Mouse (Mus musculus) skeletal muscle tissue, adult 2 months (tissue): ENCODE measurements around the gene Nfkbie.

ENCODE experiments used
- DNase-seq: peaks from one replicate; pipeline ENCODE4 v3.0.0-alpha.2; 2012; ENCODE audit warnings: low read depth, low spot score

Gene Nfkbie

DNA sequence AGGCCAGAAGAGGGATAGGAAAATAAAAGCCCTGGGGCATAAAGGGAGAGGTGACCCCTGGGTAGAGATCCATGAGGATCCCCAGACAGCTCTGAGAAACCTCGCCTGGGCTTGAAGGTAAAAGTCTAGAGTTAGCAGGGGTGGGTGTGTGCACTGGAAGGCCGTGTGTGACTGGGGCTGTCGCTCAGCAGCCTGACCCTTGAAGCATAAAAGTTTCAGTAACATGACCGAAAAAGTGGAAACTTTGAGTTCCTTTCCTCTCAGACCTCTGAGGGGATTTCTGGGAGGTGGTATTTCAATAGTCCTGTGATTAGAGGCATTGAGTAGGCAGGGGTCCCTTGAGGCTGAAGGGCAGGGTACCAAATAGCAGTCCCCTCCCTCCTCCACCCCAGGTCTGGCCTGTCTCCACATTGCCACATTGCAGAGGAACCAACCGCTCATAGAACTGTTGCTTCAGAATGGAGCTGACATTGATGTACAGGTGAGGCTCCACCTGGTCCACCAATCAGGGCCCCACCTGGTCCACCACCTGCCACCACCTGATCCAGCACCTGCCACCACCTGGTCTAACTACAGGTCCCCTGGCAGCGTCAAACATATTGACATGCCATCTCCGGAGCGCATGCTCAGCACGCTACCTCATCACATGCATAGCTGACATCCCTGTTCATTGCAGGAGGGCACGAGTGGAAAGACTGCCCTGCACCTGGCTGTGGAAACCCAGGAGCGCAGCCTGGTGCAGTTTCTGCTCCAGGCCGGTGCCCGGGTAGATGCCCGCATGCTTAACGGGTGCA is 4.4 kb downstream of the Nfkbie start:
- DNase-seq, result no peak

DNA sequence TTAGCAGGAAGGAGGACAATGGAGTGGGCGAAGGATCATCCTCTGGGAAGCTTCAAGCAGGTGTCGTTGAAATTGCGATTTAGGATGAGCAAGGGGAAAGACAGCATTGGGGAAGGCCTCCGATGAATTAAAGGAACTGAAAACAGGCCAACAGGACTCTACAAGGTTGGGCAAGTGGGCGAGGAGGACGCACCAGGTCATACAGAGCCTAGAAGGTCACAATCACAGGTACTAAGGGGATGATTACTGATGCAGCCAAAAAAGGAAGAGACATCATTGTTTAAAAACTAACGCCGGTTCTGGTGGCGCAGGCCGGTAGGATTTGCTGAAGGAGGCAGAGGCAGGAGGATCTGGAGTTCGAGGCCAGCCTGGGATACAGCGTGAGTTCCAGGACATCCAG is 7.7 kb downstream of the Nfkbie start:
- DNase-seq, result no peak

GRCm38 (mm10) chr17:45563655-45564530 is 8.4 kb downstream of the Nfkbie start, which contains the start of gene Slc35b2:
Slc35b2 (plus strand) TSS chr17:45563874.
- DNase-seq, result peak; percentile 91

GRCm38 (mm10) chr17:45564531-45565084 is 9.1 kb downstream of the Nfkbie start:
- no peak for DNase-seq

DNA sequence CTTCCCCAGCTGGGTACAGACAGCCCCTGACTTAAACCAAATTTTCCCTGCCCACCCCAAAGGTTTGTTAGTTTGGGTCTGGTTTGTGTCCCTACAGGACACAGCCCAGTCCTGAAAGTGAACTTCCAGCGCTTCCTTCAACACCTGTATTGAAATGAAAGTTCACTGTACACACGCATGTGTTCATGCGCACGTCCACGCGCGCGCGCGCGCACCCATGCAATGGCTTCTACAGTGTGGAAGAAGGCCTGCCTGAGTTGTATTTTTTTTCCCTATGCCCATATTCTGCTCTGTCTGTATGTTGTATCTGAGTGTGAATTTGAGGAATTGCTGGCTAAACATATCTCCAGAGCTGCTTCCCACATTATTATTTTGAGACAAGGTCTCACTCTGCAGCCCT is 9.6 kb downstream of the Nfkbie start:
- no peak for DNase-seq

DNA sequence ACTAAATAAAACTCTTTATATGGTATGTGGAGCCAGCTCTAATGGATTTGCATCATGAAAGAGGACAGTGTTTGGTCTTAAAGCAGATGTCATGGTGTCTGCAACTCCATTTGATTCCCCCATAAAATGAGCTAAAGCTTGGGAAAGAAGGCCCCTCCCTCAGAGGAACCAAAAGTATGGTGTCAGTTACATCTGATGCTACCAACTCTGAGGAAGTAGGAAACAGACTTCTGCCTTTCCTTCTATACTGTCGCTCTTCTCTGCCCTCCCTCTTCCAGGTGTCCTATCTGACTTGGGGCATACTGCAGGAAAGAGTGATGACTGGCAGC is 10.5 kb downstream of the Nfkbie start:
- DNase-seq, result no peak

DNA sequence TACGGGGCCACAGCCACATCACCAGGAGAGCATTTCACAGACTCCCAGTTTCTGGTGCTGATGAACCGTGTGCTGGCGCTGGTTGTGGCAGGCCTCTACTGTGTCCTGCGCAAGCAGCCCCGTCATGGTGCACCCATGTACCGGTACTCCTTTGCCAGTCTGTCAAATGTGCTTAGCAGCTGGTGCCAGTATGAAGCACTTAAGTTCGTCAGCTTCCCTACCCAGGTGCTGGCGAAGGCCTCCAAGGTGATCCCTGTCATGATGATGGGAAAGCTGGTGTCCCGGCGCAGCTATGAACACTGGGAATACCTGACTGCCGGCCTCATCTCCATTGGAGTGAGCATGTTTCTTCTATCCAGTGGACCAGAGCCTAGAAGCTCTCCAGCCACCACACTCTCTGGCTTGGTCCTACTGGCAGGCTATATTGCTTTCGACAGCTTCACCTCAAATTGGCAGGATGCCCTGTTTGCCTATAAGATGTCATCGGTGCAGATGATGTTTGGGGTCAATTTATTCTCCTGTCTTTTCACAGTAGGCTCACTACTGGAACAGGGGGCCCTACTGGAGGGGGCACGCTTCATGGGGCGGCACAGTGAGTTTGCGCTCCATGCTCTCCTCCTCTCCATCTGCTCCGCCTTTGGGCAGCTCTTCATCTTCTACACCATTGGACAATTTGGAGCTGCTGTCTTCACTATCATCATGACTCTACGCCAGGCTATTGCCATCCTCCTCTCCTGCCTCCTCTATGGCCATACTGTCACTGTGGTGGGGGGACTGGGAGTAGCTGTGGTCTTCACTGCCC is 11.1 kb downstream of the Nfkbie start:
- no peak for DNase-seq

GRCm38 (mm10) chr17:45567162-45567601 is 11.7 kb downstream of the Nfkbie start:
- DNase-seq, result no peak

GRCm38 (mm10) chr17:45568990-45569389 is 13.5 kb downstream of the Nfkbie start:
- no peak for DNase-seq

DNA sequence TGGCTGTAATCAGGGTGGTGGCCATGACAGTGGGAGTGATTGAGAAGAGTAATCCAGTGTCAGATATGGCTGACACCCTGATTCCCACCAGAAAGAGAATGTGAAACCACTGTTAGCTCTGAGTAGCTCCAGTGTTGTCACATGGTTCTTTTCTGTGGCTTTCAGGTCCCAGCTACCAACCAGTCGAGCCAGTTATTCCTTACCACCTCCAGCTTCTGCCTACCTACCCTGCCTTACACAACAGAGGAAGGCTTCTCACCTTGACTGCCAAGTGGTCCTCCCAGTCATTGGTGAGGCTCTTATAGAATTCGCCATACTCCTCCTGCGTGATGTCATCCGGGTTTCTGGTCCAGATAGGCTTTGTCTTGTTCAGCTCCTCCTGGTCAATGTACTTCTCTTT is 14.5 kb downstream of the Nfkbie start:
- no peak for DNase-seq

GRCm38 (mm10) chr17:45572103-45573086 is 16.9 kb downstream of the Nfkbie start:
- DNase-seq, result peak; percentile 74

DNA sequence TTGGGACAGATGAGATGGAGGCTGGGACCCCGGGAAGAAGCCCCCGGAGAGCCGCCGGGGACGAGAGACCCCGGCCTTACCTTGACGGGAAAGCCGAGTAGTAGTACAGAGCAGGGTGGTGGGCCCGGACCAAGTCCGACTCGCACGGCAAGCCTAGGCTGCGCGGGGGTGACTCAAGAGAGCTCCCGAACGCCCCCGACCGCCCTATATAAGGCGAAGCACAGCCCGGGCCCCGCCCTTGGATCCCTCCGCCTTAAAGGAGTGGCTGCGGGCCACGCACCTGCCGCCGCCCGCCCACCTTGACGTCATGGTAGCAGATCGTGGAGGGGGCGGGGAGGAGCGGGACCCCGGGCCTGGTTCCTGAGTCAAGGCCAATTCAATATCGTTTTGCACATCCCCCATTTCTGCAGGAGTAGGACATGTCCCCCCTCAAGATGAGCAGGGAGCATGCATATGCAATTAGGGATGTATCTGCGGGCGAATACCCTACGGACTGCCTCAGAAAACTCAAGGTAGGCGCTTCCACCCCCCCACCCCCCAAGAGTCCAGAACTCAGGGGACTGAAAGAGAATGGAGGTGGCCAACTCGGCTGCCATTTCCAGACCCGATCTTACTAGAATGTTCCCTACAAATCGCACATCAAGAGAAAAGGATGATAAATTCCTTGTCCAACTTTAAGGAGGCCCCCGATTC is 17.7 kb downstream of the Nfkbie start, which contains the start of gene Hsp90ab1:
Gene Hsp90ab1, minus strand, starts transcription at position 185 of the 693 bp plus-strand sequence.
- DNase-seq, result peak; percentile 97

DNA sequence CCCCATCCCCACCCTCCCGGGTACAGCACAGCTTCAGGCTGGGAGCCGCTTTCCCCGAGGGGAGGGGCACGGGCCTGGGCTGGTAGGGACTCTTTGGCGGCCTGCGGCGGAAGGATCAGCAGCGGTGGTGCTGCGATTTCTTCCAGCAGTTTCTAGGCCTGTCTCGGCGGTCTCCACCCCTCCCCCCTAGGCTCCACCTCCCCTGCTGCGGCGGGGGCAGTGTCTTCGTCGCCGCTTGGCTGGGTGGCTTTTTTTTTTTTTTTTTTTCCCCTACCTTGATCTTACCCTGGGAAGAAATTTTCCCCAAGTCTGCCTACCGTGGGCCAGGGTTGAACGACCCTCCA is 18.2 kb downstream of the Nfkbie start:
- DNase-seq, result peak; percentile 96

- peak; percentile 78 for DNase-seq
Observed at GRCm38 (mm10) chr17:45574129-45574761, 18.7 kb downstream of the Nfkbie start.

DNA sequence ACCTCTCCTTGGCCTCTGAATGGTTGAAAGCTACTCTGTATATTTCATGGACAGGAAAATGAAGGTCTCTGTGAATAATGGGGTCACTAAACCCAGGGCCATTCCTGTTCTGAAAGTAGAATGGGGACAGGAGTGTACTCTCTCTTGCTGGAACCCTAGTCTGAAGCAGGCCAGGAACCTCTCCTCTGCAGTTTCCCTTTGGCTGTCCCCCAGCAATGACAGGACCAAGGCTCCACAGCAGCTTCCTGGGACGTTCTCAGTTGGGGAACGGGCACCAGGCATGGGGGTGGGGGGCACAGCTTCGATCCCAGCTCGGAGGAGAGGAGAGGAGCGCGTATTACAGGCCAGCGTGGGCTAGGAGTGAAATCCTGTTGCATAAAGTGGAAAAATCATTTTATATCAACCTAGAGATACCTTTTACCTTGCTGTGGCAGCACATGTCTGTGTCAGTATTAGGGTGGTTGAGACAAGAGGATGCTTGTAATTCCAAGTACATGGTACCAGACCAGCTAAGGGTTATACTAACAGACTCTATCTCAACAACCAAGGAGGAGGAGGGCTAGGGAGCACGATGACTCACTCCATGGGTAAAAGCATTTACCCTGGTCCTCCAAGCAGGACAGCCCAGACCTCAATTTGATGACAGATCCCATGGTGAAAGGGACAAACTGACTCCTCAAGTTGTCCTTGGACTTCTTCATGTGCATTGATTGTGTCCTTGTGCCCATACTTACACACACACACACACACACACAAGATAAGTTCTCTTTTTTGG is 19.8 kb downstream of the Nfkbie start:
- DNase-seq, result no peak

DNA sequence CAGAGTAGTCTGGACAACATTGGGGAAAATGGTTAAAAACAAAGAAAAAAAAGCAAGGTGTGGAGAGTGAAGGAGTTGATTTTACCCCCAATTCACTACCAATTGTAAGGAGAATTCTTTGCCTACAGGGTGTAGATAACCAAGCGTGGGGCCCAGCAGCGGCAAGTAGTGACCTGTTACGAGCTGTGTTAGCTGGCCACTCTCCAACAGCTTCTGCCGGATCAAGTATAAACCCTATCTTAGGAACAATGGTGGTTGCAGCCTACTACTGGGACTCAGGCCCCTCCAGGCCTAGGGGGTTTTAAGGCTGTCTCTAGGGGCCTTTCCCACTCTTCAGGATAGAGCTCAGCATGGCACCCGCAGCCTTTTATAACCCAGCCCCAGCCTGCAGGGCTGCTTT is 22.7 kb downstream of the Nfkbie start:
- no peak for DNase-seq

DNA sequence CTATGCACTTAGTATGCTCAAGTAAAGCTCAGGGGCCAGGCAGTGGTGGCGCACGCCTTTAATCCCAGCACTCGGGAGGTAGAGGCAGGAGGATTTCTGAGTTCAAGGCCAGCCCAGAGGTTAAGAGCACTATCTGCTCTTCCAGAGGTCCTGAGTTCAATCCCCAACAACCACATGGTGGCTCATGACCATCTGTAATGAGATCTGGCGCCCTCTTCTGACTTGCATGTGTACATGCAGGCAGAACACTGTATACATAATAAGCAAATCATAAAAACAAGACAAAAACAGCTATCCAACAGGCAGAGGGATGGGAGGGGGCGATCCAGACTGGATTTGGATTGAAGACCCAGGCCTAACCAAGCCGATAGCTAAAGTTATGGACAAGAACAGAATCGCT is 23.3 kb downstream of the Nfkbie start:
- DNase-seq, result no peak

GRCm38 (mm10) chr17:45579554-45579953 is 24.1 kb downstream of the Nfkbie start:
- no peak for DNase-seq
